Mouse (Mus musculus) NIH3T3 (cell line): ENCODE results near the gene Zrsr1.

Experiments used
- DNase-seq: peaks from one replicate; pipeline ENCODE4 v3.0.0-alpha.2; 2012; ENCODE audit warnings: low read depth

Gene Zrsr1

DNA sequence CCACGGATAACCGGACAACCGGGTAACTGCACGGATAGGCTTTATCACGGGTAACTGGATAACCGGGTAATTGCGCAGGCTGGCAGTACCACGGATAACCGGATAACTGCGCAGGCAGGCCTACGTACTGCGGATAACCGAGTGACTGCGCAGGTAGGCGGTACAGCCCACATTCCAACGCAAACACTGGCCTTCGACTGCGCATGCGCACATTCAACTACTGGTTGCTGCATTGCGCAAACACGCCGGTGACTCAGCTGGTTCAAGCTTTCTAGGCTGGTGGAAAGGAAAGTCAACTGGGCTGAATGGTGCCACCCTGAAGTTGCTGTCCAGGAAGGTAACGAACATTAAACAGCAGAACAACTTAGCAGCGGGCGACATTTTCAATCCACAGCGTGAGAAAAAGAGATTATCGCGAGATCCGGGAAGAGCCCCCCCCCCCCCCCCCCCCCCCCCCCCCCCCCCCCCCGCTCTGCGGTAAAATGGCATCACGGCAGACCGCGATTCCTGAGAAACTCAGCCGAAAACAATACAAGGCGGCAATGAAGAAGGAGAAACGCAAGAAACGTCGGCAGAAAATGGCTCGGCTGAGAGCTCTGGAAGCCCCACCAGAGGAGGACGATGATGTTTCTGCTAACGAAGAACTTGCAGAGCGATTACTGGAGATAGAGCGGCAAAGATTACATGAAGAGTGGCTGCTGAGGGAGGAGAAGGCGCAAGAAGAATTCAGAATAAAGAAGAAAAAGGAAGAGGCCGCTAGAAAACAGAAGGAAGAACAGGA is 1.1 kb downstream of the Zrsr1 start:
- DNase-seq, result peak; percentile 91

DNA sequence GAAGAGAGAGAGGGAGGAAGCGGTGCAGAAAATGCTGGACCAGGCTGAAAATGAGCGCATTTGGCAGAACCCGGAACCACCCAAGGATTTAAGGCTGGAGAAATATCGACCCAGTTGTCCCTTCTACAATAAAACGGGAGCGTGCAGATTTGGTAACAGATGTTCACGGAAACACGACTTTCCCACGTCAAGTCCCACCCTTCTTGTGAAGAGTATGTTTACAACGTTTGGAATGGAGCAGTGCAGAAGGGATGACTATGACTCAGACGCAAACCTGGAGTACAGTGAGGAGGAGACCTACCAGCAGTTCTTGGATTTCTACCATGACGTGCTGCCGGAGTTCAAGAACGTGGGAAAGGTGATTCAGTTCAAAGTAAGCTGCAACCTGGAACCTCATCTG is 1.8 kb downstream of the Zrsr1 start:
- DNase-seq, result peak; percentile 53

DNA sequence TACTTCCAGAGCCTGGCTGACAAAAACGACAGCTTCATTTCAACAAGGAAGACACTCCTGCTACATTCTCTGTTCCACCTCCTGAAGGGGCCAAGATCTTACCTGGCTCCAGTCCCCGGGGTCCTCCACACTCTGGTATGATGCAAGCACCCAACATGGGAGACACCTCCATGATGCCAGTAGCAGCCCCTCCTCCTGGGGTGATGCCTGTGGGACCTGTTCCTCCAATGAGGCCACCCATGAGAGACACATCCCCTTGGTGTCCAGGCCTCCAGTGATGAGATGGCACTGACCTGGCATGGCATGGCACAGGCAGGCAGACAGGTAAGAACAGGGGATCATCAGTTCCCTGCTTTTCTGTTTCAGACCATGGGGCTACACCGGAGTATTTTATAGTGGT is 6.4 kb downstream of the Zrsr1 start:
- no peak for DNase-seq

DNA sequence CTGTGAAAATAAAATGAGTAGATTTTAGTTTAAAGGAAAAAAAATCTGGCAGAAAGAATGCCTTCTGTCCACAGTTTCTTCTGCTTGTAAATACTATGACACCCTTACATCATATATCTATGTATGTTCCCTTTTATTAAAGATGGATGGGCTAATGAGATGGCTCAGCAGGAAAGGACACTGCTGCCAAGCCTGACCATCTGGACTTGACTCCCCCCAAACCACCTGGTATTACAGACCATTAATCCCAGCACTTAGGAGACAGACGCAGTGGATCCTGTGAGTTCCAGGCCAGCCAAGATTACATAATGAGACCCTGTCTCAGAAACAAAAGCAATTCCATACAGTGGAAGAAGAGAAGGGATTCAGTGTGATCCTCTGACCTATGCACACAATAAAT is 6.9 kb downstream of the Zrsr1 start:
- no peak for DNase-seq

DNA sequence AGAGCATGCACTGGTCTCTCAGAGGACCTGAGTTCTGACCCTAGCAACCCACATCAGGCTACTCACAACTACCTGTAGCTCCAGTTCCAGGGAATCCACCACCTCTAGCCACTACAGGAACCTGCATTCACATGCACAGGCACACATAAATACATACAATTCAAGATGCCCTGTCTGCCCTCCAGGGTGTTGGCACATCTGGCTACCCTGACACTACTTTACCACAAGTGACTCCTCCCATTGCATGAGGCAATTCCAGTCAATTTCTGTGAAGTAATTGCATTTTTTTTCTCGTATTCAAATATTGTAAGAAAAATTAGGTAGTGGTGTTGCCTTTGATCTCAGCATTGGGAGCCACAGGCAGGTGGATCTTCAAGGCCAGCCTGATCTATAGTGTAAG is 7.4 kb downstream of the Zrsr1 start:
- DNase-seq, result peak; percentile 5

DNA sequence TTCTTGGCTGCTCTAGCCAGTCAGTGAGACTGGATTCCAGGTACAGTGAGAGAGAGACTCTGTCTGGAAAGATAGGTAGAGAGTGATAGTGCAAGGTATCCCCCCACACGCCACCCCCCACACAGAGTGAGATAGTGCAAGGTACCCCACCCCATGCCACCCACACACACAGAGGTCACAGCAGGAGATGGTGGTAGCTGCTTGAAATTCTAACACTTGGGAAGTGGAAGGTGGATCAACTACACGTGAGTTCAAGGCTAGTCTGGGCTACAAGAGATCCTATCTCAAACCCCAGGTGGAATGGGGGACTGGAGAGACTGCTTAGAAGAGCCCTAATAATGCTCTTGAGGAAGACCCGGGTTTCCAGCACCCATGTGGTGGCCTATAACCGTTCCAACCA is 9.2 kb downstream of the Zrsr1 start:
- DNase-seq, result no peak

DNA sequence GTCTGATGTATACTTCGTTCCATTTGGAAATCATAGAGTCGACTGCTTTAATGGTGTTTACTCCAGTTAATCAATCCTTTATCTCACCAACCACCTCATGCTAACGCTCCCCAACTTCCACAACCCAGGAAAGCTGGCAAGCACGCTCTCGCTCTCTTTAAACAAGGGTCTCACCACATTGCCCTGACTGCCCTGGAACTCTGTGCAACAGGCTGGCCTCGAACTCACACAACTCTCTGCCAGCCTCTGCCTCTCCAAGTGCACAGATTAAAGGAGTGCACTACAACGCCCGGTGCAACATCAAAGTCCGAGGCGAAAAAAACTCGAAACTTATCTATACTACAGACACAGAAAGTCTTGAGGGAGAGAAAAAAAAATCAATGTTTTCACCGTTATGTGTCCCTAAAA is 9.7 kb downstream of the Zrsr1 start:
- DNase-seq, result no peak

DNA sequence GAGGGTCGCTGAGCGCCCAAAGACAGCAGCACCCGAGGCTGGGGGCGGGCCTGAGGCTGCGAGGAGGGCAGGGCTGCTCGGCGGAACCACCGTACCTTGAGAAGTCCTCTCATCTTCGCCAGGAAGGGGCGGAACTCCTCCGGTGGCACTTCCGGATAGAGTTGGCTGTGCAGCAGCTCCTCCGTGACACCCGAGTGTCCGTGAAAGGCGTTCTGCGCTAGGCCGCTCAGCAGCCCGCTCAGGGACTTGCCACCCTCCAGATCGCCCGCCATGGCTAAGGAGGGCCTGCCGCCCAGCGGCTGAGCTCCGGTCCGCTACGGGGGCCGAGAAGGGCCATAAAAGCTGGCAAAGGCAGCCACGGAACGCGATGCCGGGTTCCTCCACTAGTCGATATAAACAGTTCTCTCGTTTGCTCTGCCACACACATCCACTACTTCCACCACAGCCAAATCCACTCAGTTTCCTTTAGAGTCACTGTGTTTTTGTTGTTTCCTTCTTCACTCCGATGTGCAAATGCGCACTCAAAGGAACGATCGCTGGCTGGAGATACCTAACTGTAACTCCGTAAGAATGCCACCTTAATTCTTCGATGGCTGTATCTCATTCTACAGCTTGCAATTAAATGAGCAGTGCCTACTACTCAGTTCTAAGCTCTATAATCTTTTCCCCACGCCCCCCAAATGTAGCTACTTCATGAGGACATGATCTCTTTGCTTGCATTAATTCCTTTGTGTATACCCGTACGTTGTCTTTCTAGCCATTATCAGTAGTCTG is 10.4 kb downstream of the Zrsr1 start, which contains the start of the genes Gm28048 and Commd1:
Gene Gm28048, minus strand, starts transcription at position 107 of the 774 bp plus-strand sequence.
Gene Commd1, minus strand, starts transcription at position 399 of the 774 bp plus-strand sequence.
- peak; percentile 97 for DNase-seq

DNA sequence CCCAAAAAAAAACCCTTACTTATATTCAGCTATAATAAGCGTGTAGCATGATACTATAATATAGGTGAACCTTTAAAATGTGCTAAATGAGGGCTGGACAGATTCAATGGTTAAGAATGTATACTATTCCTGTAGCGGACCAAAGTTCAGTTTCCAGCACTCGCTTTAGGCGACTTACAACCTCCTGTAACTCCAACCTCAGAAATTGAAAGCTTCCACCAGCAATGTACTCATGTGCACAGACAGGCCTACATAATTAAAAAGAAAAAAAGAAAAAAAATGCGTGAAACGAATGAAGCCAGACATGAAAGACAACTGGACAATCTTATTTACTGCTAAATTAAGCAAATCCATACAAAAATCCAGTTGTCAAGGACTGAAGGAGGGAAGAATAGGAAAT is 11.0 kb downstream of the Zrsr1 start:
- no peak for DNase-seq

DNA sequence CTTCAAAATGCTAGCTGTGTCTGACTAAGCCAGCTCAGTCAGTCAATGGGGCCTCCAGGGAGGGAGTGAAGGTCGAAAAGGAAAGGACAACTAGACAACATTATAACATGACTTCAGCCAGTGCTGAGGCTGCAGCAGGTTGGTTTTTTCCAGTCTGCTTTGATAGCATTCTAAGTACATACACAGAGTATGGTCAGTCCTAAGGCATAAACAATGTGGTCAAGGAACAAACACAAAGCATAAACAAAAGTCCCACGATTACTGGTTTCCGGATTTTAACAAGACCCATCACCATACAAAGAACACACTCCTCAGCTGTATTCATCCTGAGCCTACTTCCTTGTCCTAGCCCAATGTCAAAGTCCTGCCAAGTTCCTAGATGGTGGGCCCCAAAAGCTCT is 13.7 kb downstream of the Zrsr1 start:
- no peak for DNase-seq

DNA sequence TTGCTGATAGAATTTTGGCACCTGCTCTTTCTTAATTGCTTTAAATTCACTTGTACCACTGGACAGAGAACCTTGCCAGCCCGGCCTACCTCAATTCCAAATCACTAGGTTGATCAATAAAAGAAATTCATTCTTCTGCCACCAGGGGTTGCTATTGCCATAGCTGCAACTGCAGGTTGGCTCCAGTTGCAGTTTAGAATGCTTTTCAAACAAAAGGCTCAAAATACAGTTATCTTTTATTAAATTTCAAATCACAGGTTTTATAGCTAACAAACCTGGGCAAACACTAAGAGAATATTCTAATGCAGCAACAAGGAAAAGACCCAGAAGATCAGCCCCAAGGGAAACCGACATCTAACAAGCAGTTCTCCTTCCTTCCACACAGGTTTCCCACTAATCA is 15.6 kb downstream of the Zrsr1 start:
- peak; percentile 88 for DNase-seq

DNA sequence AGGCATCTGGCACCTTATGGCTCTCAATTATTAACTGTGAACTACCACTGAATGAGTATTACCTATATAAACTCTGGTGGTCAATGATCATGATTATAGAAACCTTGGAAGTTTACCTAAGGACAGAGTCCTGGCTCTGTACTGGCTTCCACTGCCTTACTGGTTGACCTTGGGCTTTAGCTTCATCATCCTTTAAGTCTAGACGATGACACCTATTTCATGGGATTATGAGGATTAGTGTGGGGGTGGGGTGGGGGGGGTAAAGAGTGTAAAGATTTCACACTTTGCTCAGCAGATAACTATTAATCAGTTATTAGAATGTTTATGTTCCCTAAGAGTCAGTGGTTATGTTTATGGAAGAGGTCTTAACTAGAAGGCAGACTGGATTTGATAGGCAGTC is 18.0 kb downstream of the Zrsr1 start:
- no peak for DNase-seq

DNA sequence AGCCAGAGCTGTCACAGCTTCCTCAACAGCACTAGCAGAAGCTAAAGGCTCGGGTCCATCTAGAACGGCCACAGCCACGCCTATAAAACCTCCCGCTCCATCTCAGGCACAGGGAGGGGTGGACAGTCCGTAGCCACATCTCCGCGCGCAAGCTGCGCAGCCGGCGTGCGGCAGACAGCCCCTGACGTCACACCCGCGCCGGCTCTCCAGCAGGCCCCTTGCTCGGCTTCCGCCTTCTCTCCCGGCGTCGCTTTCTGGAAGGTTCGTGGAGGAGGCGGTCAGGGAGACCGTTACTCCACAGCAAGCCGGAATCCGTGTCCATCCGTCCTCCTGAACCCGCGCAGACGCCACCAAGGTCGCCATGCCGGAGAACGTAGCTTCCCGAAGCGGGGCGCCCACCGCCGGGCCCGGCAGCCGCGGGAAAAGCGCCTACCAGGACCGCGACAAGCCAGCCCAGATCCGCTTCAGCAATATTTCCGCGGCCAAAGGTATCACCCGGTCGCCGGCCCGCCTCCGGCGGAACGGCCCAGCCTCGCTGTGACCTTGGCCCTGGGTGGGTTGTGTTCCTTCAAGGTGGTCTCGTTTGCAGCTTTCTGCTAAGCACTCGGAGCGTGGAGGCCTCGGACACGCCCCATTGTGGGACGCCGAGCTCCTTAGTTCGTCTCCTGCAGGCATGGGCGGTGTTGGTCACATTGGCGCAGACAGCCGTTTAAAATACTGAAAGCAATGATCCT is 18.8 kb downstream of the Zrsr1 start, which contains the start of gene Cct4:
Gene Cct4, plus strand, starts transcription at position 127 of the 734 bp plus-strand sequence.
- peak; percentile 97 for DNase-seq

DNA sequence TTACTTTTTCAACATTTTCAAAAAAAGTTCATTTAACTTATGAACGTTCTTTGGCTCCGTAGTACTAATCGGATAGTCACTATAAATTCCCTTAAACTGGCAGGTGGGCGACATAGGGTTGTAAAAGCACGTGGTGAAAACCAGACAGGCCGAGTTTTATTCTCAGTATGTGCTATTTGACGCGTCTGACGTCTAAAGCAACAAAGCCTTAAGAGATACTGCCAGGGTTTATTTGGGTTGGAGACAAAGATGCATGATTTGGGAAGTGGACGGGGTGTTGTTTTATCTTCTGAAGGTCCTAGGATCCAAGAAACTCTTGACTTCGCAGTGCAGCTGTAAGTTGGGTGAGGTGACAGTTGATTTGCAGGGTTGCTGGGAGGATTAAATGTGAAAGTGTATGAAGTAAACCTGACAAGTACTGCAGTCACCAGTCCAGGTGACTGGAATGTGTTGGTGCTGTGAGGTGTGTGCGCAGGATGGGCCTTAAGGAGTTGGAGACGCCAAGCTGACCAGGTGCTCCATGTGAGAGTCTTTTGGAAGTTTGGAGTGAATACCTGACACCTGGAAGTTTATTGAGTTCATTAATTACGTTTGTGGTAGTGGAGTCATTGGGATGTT is 19.5 kb downstream of the Zrsr1 start:
- peak; percentile 18 for DNase-seq

DNA sequence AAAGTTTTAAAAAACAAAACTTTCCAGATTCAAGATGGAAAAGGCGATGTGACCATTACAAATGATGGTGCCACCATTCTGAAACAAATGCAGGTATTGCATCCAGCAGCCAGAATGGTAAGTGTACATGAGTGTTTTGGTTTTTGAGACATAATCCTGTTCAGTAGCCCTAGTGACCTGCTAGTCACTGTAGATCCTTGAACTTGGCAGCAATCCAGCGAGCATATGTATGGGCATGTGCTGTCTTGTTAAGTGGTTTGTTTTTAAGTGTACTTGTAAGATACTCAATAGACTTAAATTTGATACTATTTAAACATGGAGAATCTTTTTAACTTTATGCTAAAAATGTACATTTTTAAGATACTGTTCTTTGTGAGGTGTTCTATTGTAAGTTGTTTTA is 22.5 kb downstream of the Zrsr1 start:
- DNase-seq, result peak; percentile 15

DNA sequence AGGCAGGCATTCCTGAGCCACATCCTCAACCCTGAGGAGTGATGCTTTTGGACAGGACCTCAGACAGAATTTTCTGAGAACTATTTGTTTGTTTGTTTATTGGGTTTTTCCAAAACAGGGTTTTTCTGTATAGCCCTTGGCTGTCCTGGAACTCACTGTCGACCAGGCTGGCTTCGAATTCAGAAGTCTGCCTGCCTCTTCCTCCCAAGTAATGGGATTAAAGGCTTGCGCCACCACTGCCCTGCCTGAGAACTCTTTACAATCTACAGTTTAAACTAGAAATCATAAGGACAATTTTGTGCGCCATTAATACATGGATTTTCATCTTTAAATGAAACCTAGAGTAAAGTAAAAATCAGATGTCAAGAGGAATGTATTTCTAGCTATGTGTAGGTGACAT is 23.7 kb downstream of the Zrsr1 start:
- no peak for DNase-seq

DNA sequence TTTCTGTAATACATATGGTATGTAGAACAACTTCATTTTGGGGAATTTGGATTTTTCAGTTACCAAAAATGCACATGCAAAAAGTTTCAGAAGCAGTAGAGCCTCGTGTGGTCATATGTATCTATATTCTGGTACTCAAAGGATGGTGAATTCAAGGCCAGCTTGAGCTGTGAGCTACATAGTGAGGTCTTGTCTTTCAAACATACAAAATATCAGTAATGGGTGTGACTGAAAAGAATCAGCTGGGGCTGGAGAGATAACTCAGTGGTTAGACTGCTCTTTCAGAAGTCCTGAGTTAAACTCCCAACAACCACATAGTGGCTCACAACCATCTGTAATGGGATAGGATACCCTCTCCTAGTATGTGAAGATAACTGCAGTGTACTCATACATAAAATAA is 26.5 kb downstream of the Zrsr1 start:
- DNase-seq, result no peak

DNA sequence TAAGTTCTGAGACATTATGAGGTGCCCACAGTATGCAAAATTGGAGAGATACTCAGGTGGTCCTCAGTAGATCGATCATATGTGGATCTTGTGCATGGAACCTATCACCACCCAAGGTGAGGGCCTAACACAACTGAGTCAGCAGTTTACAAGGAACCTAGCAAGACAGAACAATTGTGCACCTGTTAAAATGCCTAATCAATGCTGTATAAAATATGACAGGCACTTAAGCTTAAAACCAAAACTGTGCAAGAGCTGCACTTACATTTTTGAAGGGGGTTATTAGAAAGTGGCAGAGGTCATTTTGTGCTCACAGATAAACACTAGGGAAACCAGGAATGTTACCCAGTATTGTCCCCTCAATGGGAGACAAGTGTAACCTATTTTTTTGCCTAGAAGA is 33.5 kb downstream of the Zrsr1 start:
- DNase-seq, result no peak

DNA sequence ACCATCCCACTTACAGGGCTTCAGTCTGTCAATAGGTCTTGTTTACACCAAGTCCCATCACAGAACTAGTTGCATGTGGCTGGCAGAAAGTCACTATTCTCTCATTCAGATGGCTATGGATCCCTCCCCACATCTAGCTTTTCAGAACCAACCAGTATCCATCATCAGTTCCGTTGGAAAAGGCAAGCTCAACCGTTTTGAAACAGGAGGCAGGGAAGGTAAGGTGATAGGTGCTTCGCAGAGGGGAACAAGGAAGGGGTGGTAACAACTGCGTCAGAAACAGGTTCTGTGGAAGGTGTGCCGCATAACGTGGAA is 35.3 kb downstream of the Zrsr1 start:
- DNase-seq, result no peak

DNA sequence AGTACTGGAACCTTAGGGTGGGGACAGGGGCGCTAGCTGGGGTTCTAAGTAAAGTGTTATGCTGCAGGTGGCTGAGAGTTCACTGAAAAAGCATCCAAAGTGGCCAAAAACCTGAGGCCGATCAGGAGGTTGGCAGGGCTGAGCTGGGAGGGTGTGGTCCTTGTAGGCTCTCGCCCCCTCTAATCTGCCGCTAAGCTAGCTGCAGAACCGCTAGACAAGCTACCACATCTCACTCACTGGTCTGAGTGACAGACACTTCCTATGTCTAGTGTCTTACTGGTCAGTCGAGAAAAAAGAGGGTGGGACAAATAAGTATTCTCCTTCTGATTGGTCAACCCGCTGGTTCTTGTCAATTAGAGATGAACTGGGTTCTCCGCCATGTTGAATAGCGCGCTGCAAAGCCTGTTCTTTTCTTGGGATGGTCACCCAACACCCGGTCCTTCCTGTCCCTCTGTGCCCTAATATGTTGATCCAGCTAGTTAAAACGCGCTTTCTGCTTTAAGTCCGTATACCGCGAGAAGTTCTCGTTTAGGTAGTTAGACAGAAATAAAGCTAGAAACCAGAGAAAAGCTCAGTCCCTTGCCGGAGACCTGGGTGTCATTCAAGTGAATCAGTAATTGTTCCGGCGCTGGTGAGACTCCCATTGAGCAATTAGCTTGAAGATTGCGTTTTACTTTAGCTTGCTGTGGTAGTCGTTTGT is 35.8 kb downstream of the Zrsr1 start, which contains the start of gene Fam161a:
Gene Fam161a, plus strand, starts transcription at position 51 of the 700 bp plus-strand sequence.
- DNase-seq, result peak; percentile 93

DNA sequence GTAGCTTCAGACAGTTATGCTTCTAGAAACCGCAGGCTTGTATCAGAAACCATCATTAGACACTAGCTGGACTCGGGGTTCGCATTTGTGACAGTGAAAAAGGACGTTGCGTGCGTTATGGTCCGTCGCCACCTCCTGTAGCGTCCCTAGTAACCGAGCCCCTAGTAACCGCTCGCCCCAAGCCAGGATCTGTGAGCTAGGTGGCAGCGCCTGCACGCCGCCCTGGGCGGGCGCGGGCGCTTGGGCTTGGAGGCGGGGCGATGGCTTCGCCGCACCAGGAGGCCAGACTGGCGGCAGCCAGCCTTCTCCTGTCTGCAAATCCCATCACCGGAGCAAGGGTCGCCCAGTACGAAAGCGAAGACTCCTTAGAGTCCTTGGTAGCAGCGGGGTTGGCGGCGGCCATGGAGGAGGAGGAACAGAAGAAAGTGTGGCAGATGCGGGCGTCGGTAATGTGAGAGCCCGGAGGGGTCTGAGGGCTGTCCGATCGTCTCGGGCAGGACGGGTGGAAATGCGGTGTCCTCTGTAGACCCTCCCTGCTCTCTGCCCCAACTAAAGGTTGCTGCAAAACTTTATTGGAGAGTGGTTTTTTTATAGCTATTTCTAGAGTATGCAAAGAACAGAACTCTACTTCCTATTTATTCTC is 36.5 kb downstream of the Zrsr1 start:
- peak; percentile 92 for DNase-seq
